Mouse (Mus musculus): ENCODE data around the gene Dbp. TPM values are rescaled to one million over a fixed set of nuclear protein-coding genes. Genes with fewer than 3 reads are reported as not detected.

Gene Dbp
- polyA plus RNA-seq, 2 experiments, result 0.51 to 0.69 TPM

GRCm38 (mm10) chr7:45711316-45712021, 6.6 kb downstream of the Dbp start:
- H3K4me3 ChIP-seq (ENCODE audit: insufficient read depth in 1 of 2, low read depth in 2 of 2, low read length in 2 of 2), result no peak overlapping the region
- H3K27ac ChIP-seq, result no peak overlapping the region
- DNase-seq (ENCODE audit: low read depth in 3 of 3, low spot score in 3 of 3) (no peak), ATAC-seq (ENCODE audit: insufficient read depth) (no peak)
- no peak for TF ChIP-seq EP300 (IDR thresholded peaks at IDR 0.05; ENCODE audit: low read depth)
- 83% methylated on average over 24 of the region's 24 CpGs for WGBS (ENCODE audit: insufficient replicate concordance)
- no peaks in the 10 kb centered on the region for H3K9me3 ChIP-seq (ENCODE audit: control insufficient read depth, low read length)
- H3K4me1 ChIP-seq (replicated peaks; ENCODE audit: control insufficient read depth in 2 of 2, insufficient read depth in 2 of 2, low read length in 1 of 2), result peaks cover 26 to 32% of the 10 kb centered on the region in 2 experiments
- H3K9ac ChIP-seq (replicated peaks), result no peak overlapping the region
- no peaks in the 10 kb centered on the region for H3K27me3 ChIP-seq (ENCODE audit: control insufficient read depth, insufficient read depth, low read length)
- H3K4me2 ChIP-seq (ENCODE audit: low read depth), result no peak overlapping the region
- H3K36me3 ChIP-seq (replicated peaks; ENCODE audit: control insufficient read depth, insufficient read depth, low read depth), result peaks cover 12% of the 10 kb centered on the region

GRCm38 (mm10) chr7:45712022-45712757, 7.3 kb downstream of the Dbp start:
- ATAC-seq (ENCODE audit: insufficient read depth), result no peak
- Histone ChIP-seq H3K9ac (replicated peaks) (no peak overlapping the region), H3K27ac (no peak overlapping the region), H3K4me3 (ENCODE audit: insufficient read depth in 1 of 2, low read depth in 2 of 2, low read length in 2 of 2) (no peak overlapping the region), H3K27me3 (ENCODE audit: control insufficient read depth, insufficient read depth, low read length) (no peaks in the 10 kb centered on the region), H3K36me3 (replicated peaks; ENCODE audit: control insufficient read depth, insufficient read depth, low read depth) (peaks cover 12% of the 10 kb centered on the region), H3K4me2 (ENCODE audit: low read depth) (no peak overlapping the region), H3K4me1 (replicated peaks; ENCODE audit: control insufficient read depth in 2 of 2, insufficient read depth in 2 of 2, low read length in 1 of 2) (peaks cover 25 to 31% of the 10 kb centered on the region in 2 experiments), H3K9me3 (ENCODE audit: control insufficient read depth, low read length) (no peaks in the 10 kb centered on the region)
- no peak for DNase-seq (ENCODE audit: low read depth in 3 of 3, low spot score in 3 of 3)
- TF ChIP-seq CTCF (IDR thresholded peaks at IDR 0.05; ENCODE audit: low read depth), result no peak
- TF ChIP-seq EP300 (IDR thresholded peaks at IDR 0.05; ENCODE audit: low read depth), result no peak
- 85% methylated on average over 21 of the region's 21 CpGs for WGBS (ENCODE audit: insufficient replicate concordance)

GRCm38 (mm10) chr7:45713396-45713795, 8.5 kb downstream of the Dbp start:
- Histone ChIP-seq H3K36me3 (replicated peaks; ENCODE audit: control insufficient read depth, insufficient read depth, low read depth) (peaks cover 12% of the 10 kb centered on the region), H3K9me3 (ENCODE audit: control insufficient read depth, low read length) (no peaks in the 10 kb centered on the region), H3K9ac (replicated peaks) (no peak overlapping the region), H3K4me1 (replicated peaks; ENCODE audit: control insufficient read depth in 2 of 2, insufficient read depth in 2 of 2, low read length in 1 of 2) (peaks cover 18 to 20% of the 10 kb centered on the region in 2 experiments), H3K27ac (no peak overlapping the region), H3K4me2 (ENCODE audit: low read depth) (no peak overlapping the region), H3K4me3 (ENCODE audit: insufficient read depth in 1 of 2, low read depth in 2 of 2, low read length in 2 of 2) (no peak overlapping the region), H3K27me3 (ENCODE audit: control insufficient read depth, insufficient read depth, low read length) (no peaks in the 10 kb centered on the region)
- TF ChIP-seq CTCF (IDR thresholded peaks at IDR 0.05; ENCODE audit: low read depth), result no peak
- no peak for TF ChIP-seq EP300 (IDR thresholded peaks at IDR 0.05; ENCODE audit: low read depth)
- WGBS (ENCODE audit: insufficient replicate concordance), result 88% methylated on average over 16 of the region's 16 CpGs
- ATAC-seq (ENCODE audit: insufficient read depth) (no peak), DNase-seq (ENCODE audit: low read depth in 3 of 3, low spot score in 3 of 3) (no peak)

- no peak for TF ChIP-seq CTCF (IDR thresholded peaks at IDR 0.05; ENCODE audit: low read depth)
- no peak for TF ChIP-seq EP300 (IDR thresholded peaks at IDR 0.05; ENCODE audit: low read depth)
- H3K9ac ChIP-seq (replicated peaks), result no peak overlapping the region; the same call in 1 of the 2 replicates
- H3K4me1 ChIP-seq (replicated peaks; ENCODE audit: control insufficient read depth in 2 of 2, insufficient read depth in 2 of 2, low read length in 1 of 2), result peaks cover 18 to 21% of the 10 kb centered on the region in 2 experiments
- peak overlapping the region; percentile 81 for H3K4me2 ChIP-seq (ENCODE audit: low read depth)
- DNase-seq (ENCODE audit: low read depth in 3 of 3, low spot score in 3 of 3), result no peak
- ATAC-seq (ENCODE audit: insufficient read depth), result no peak
- H3K4me3 ChIP-seq (ENCODE audit: insufficient read depth in 1 of 2, low read depth in 2 of 2, low read length in 2 of 2), result peak overlapping the region in 1 of 2 experiments; percentile 90; a peak in 1 of 4 replicates
- 77% methylated on average over 6 of the region's 6 CpGs for WGBS (ENCODE audit: insufficient replicate concordance)
- H3K27me3 ChIP-seq (ENCODE audit: control insufficient read depth, insufficient read depth, low read length), result no peaks in the 10 kb centered on the region
- no peaks in the 10 kb centered on the region for H3K9me3 ChIP-seq (ENCODE audit: control insufficient read depth, low read length)
- no peak overlapping the region for H3K27ac ChIP-seq
- H3K36me3 ChIP-seq (replicated peaks; ENCODE audit: control insufficient read depth, insufficient read depth, low read depth), result peaks cover 14% of the 10 kb centered on the region
These were observed 9.1 kb downstream of the Dbp start for GRCm38 (mm10) chr7:45713881-45714520.
